Mouse (Mus musculus): Measurements from ENCODE around the gene Tgif1. TPM values are rescaled to one million over a fixed set of nuclear protein-coding genes. Genes with fewer than 3 reads are reported as not detected.

The Tgif1 gene
- total and polyA plus RNA-seq, 2 experiments from 2014 or later, result 4.2 to 5.8 TPM

- ATAC-seq (ENCODE audit: low FRiP score), result 0 out of 2 replicates have a peak, but pooled peaks have one; percentile 34
- no peak for DNase-seq (ENCODE audit: low spot score)
- peak overlapping the region; percentile 36 for H3K9ac ChIP-seq (replicated peaks; ENCODE audit: low read length, poor library complexity, severe bottlenecking)
- no peaks in the 10 kb centered on the region for H3K4me1 ChIP-seq (ENCODE audit: insufficient read depth, low read length)
- 7% methylated on average over 51 of the region's 51 CpGs for WGBS
- peaks cover 14% of the 10 kb centered on the region; the same call in 1 of the 2 replicates for H3K27me3 ChIP-seq (ENCODE audit: insufficient read depth, low read length)
- peak overlapping the region; percentile 77 for H3K4me2 ChIP-seq (ENCODE audit: low read depth, low read length, poor library complexity, severe bottlenecking)
- H3K4me3 ChIP-seq (ENCODE audit: low read depth, low read length), result peak overlapping the region; percentile 45
- H3K27ac ChIP-seq (ENCODE audit: low read depth, low read length), result no peak overlapping the region
- no peak for TF ChIP-seq CTCF (IDR thresholded peaks at IDR 0.05)
- H3K9me3 ChIP-seq (ENCODE audit: low read length), result no peaks in the 10 kb centered on the region
- H3K36me3 ChIP-seq (ENCODE audit: insufficient read depth, low read length), result no peaks in the 10 kb centered on the region
Measured at GRCm38 (mm10) chr17:70817862-70818451, 35.4 kb downstream of the Tgif1 start.

- ATAC-seq (ENCODE audit: low FRiP score) (no peak), DNase-seq (ENCODE audit: low spot score) (no peak)
- H3K36me3 ChIP-seq (ENCODE audit: insufficient read depth, low read length), result no peaks in the 10 kb centered on the region
- TF ChIP-seq CTCF (IDR thresholded peaks at IDR 0.05), result no peak
- no peak overlapping the region for H3K27ac ChIP-seq (ENCODE audit: low read depth, low read length)
- no peaks in the 10 kb centered on the region for H3K9me3 ChIP-seq (ENCODE audit: low read length)
- no peak overlapping the region for H3K4me2 ChIP-seq (ENCODE audit: low read depth, low read length, poor library complexity, severe bottlenecking)
- H3K4me1 ChIP-seq (ENCODE audit: insufficient read depth, low read length), result no peaks in the 10 kb centered on the region
- H3K9ac ChIP-seq (replicated peaks; ENCODE audit: low read length, poor library complexity, severe bottlenecking), result no peak overlapping the region
- WGBS, result 42% methylated on average over 8 of the region's 8 CpGs
- no peak overlapping the region for H3K4me3 ChIP-seq (ENCODE audit: low read depth, low read length)
- H3K27me3 ChIP-seq (ENCODE audit: insufficient read depth, low read length), result peaks cover 14% of the 10 kb centered on the region; the same call in 1 of the 2 replicates
Measured at GRCm38 (mm10) chr17:70815001-70815400, 38.3 kb downstream of the Tgif1 start.

- H3K27me3 ChIP-seq (ENCODE audit: insufficient read depth, low read length), result no peaks in the 10 kb centered on the region; the same call in 1 of the 2 replicates
- no peak overlapping the region for H3K9ac ChIP-seq (replicated peaks; ENCODE audit: low read length, poor library complexity, severe bottlenecking)
- H3K4me1 ChIP-seq (ENCODE audit: insufficient read depth, low read length), result no peaks in the 10 kb centered on the region
- H3K27ac ChIP-seq (ENCODE audit: low read depth, low read length), result no peak overlapping the region
- 88% methylated on average over 5 of the region's 5 CpGs for WGBS
- H3K9me3 ChIP-seq (ENCODE audit: low read length), result no peaks in the 10 kb centered on the region
- no peak for TF ChIP-seq CTCF (IDR thresholded peaks at IDR 0.05)
- no peak overlapping the region for H3K4me3 ChIP-seq (ENCODE audit: low read depth, low read length)
- H3K36me3 ChIP-seq (ENCODE audit: insufficient read depth, low read length), result no peaks in the 10 kb centered on the region
- H3K4me2 ChIP-seq (ENCODE audit: low read depth, low read length, poor library complexity, severe bottlenecking), result no peak overlapping the region
- DNase-seq (ENCODE audit: low spot score) (no peak), ATAC-seq (ENCODE audit: low FRiP score) (no peak)
Measured at GRCm38 (mm10) chr17:70810795-70811194, 42.6 kb downstream of the Tgif1 start.

GRCm38 (mm10) chr17:70809776-70810175, 43.6 kb downstream of the Tgif1 start:
- Histone ChIP-seq H3K9ac (replicated peaks; ENCODE audit: low read length, poor library complexity, severe bottlenecking) (no peak overlapping the region), H3K4me1 (ENCODE audit: insufficient read depth, low read length) (no peaks in the 10 kb centered on the region), H3K4me2 (ENCODE audit: low read depth, low read length, poor library complexity, severe bottlenecking) (no peak overlapping the region), H3K27ac (ENCODE audit: low read depth, low read length) (no peak overlapping the region), H3K4me3 (ENCODE audit: low read depth, low read length) (no peak overlapping the region), H3K27me3 (ENCODE audit: insufficient read depth, low read length) (no peaks in the 10 kb centered on the region), H3K36me3 (ENCODE audit: insufficient read depth, low read length) (no peaks in the 10 kb centered on the region), H3K9me3 (ENCODE audit: low read length) (no peaks in the 10 kb centered on the region)
- ATAC-seq (ENCODE audit: low FRiP score) (no peak), DNase-seq (ENCODE audit: low spot score) (no peak)
- 44% methylated on average over 3 of the region's 3 CpGs for WGBS
- TF ChIP-seq CTCF (IDR thresholded peaks at IDR 0.05), result no peak

- no peak overlapping the region for H3K4me2 ChIP-seq (ENCODE audit: low read depth, low read length, poor library complexity, severe bottlenecking)
- no peak overlapping the region for H3K27ac ChIP-seq (ENCODE audit: low read depth, low read length)
- no peak for TF ChIP-seq CTCF (IDR thresholded peaks at IDR 0.05)
- no peaks in the 10 kb centered on the region for H3K36me3 ChIP-seq (ENCODE audit: insufficient read depth, low read length)
- H3K9me3 ChIP-seq (ENCODE audit: low read length), result no peaks in the 10 kb centered on the region
- no peaks in the 10 kb centered on the region for H3K4me1 ChIP-seq (ENCODE audit: insufficient read depth, low read length)
- no peak overlapping the region for H3K9ac ChIP-seq (replicated peaks; ENCODE audit: low read length, poor library complexity, severe bottlenecking)
- no peak overlapping the region for H3K4me3 ChIP-seq (ENCODE audit: low read depth, low read length)
- DNase-seq (ENCODE audit: low spot score) (no peak), ATAC-seq (ENCODE audit: low FRiP score) (no peak)
- WGBS, result 39% methylated on average over 14 of the region's 14 CpGs
- no peaks in the 10 kb centered on the region for H3K27me3 ChIP-seq (ENCODE audit: insufficient read depth, low read length)
Measured at GRCm38 (mm10) chr17:70808837-70809236, 44.5 kb downstream of the Tgif1 start.

- H3K4me1 ChIP-seq (ENCODE audit: insufficient read depth, low read length), result no peaks in the 10 kb centered on the region
- no peak for ATAC-seq (ENCODE audit: low FRiP score)
- H3K9me3 ChIP-seq (ENCODE audit: low read length), result no peaks in the 10 kb centered on the region
- WGBS, result 93% methylated on average over 1 of the region's 1 CpGs
- no peak for TF ChIP-seq CTCF (IDR thresholded peaks at IDR 0.05)
- H3K36me3 ChIP-seq (ENCODE audit: insufficient read depth, low read length), result no peaks in the 10 kb centered on the region
- no peaks in the 10 kb centered on the region for H3K27me3 ChIP-seq (ENCODE audit: insufficient read depth, low read length)
- no peak for DNase-seq (ENCODE audit: low spot score)
- no peak overlapping the region for H3K4me2 ChIP-seq (ENCODE audit: low read depth, low read length, poor library complexity, severe bottlenecking)
- H3K4me3 ChIP-seq (ENCODE audit: low read depth, low read length), result no peak overlapping the region
- H3K27ac ChIP-seq (ENCODE audit: low read depth, low read length), result no peak overlapping the region
- H3K9ac ChIP-seq (replicated peaks; ENCODE audit: low read length, poor library complexity, severe bottlenecking), result no peak overlapping the region
Measured at GRCm38 (mm10) chr17:70807885-70808284, 45.5 kb downstream of the Tgif1 start.
